35 mouse cellular contexts compared by ENCODE assay signal in genomic region chr7:115331698-115332097, GRCm38 (mm10).
"Had no signal": no experiment of that assay in that cellular context is flagged by ENCODE, and none has a peak within 500 bp of the region (broad histone marks: within the 10 kb centered on the region; RNA-seq: fewer than 3 reads in every experiment).

No protein-coding gene starts in this region.

- ATAC-seq: hindbrain, embryonic 16.5 days; hindbrain, postnatal 0 days; inflammation-experienced regulatory T-cells, adult 6 months; intestine, embryonic 15.5 days; intestine, embryonic 16.5 days; intestine, postnatal 0 days had no signal

- H3K36me3 ChIP-seq: heart, embryonic 10.5 days; heart, embryonic 12.5 days; heart, embryonic 13.5 days; heart, embryonic 15.5 days; hindbrain, embryonic 10.5 days; hindbrain, embryonic 12.5 days; hindbrain, embryonic 13.5 days; hindbrain, embryonic 15.5 days; intestine, embryonic 15.5 days; kidney, embryonic 15.5 days had no signal

- H3K27ac ChIP-seq: heart, embryonic 10.5 days; heart, embryonic 13.5 days; heart, embryonic 15.5 days; hindbrain, embryonic 10.5 days; hindbrain, embryonic 12.5 days; hindbrain, embryonic 13.5 days; hindbrain, embryonic 14.5 days; hindbrain, embryonic 15.5 days; hindbrain, postnatal 0 days; intestine, embryonic 15.5 days; kidney, embryonic 15.5 days; kidney, postnatal 0 days; layer of hippocampus, adult 2 months had no signal

- H3K4me3 ChIP-seq: heart, embryonic 10.5 days; heart, embryonic 12.5 days; heart, embryonic 13.5 days; heart, embryonic 15.5 days; hindbrain, embryonic 10.5 days; hindbrain, embryonic 12.5 days; hindbrain, embryonic 13.5 days; hindbrain, embryonic 15.5 days; intestine, embryonic 15.5 days; kidney, embryonic 15.5 days; layer of hippocampus, adult 2 months had no signal

- DNase-seq: heart, postnatal 10 days; heart, postnatal 14 days; heart, postnatal 36 days; heart, postnatal 4 days; kidney, adult 11 months; kidney, adult 18-20 months; kidney, adult 2 months; kidney, adult 8-10 months; kidney, adult 9 months; kidney, postnatal 10 days; kidney, postnatal 14 days; kidney, postnatal 25 days; kidney, postnatal 36 days; kidney, postnatal 4 days; layer of hippocampus, adult 9-11 months; layer of hippocampus, postnatal 36 days had no signal

- H3K4me2 ChIP-seq: heart, embryonic 11.5 days; heart, embryonic 12.5 days; heart, embryonic 13.5 days; heart, embryonic 15.5 days; hindbrain, embryonic 12.5 days; hindbrain, embryonic 13.5 days; hindbrain, embryonic 14.5 days; hindbrain, embryonic 15.5 days; intestine, embryonic 15.5 days; kidney, embryonic 15.5 days had no signal

- H3K4me1 ChIP-seq: hindbrain, embryonic 10.5 days; hindbrain, embryonic 12.5 days; hindbrain, embryonic 13.5 days; hindbrain, embryonic 15.5 days; intestine, embryonic 15.5 days; kidney, embryonic 15.5 days had no signal

- H3K9ac ChIP-seq: heart, embryonic 12.5 days; heart, embryonic 13.5 days; heart, embryonic 15.5 days; hindbrain, embryonic 12.5 days; hindbrain, embryonic 13.5 days; hindbrain, embryonic 14.5 days; hindbrain, embryonic 15.5 days; intestine, embryonic 15.5 days; kidney, embryonic 15.5 days had no signal

- H3K27me3 ChIP-seq: heart, embryonic 12.5 days; heart, embryonic 13.5 days; heart, embryonic 15.5 days; hindbrain, embryonic 12.5 days; hindbrain, embryonic 13.5 days; hindbrain, embryonic 15.5 days; intestine, embryonic 15.5 days; kidney, embryonic 15.5 days had no signal

- H3K9me3 ChIP-seq: heart, embryonic 10.5 days; heart, embryonic 12.5 days; heart, embryonic 13.5 days; heart, embryonic 15.5 days; hindbrain, embryonic 10.5 days; hindbrain, embryonic 12.5 days; hindbrain, embryonic 13.5 days; hindbrain, embryonic 15.5 days; intestine, embryonic 15.5 days; kidney, embryonic 15.5 days had no signal
